Comparison of ENCODE assay signal across 8 mouse cellular contexts in the genomic region with DNA sequence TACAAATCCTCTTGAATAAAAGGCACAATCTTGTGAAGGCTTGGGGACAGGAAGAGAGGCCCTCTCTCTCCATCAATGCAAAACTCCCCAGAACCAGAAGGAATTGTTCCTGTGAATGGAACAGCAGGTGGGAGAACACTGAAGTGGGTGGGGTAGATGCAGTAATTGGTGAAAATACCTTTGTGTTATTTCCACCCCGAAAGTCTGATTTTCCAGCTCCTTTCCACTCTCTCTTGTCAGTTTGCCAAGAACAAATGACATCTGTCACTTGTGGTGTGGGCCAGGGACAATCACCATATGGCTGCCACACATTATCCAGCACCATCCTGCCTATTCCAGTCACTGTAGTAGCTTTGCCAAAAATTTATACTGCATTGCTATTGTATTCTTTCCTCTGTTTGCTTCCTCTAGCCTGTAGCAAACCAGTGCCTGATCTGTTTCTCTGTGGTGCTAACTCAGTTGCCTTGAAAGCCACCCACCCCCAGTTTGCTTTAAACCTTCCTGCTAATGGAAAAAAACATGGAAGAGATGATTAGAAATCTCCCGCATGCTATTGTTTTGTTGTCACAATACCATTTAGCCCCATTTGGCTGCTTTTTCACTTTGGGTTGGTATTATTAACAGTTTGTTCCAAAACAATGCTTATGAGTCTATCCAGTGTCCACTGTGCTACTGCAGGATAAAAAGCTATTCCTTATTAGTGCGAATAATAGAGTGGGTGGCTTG. TPM values are rescaled to one million over a fixed set of nuclear protein-coding genes. Genes with fewer than 3 reads are reported as not detected.
DNase-seq lines count a peak whose midpoint lies in the region; ATAC-seq and TF ChIP-seq lines count a peak whose summit lies in the region.

No protein-coding gene starts in this region.

- H3K36me3 ChIP-seq in forebrain, embryonic 13.5 days (ENCODE audit: poor library complexity, severe bottlenecking) = no peaks in the 10 kb centered on the region
- no peaks in the 10 kb centered on the region for H3K36me3 ChIP-seq in neural tube, embryonic 13.5 days

- intact Hi-C loops in left cerebral cortex, adult 2 months (cut with DNase I) = loop anchor here (5.0 kb wide), 1 partner anchor 887 kb away; the partner anchor contains the start of gene Tenm1
- intact Hi-C loops in left cerebral cortex, postnatal 10 days (cut with DNase I) = no loop called here

- no peak for TF ChIP-seq POLR2A in brain, embryonic 14.5 days (IDR thresholded peaks at IDR 0.05; ENCODE audit: borderline replicate concordance, extremely low read depth, insufficient read depth, insufficient read length, poor library complexity, severe bottlenecking)

- peak overlapping the region; percentile 41 for H3K4me3 ChIP-seq in left cerebral cortex, adult 2 months
- H3K4me3 ChIP-seq in forebrain, embryonic 13.5 days = peak overlapping the region; percentile 15; the same call in 1 of the 2 replicates
- no peak overlapping the region for H3K4me3 ChIP-seq in neural tube, embryonic 13.5 days

- DNase-seq in left cerebral cortex, adult 2 months (ENCODE audit: extremely low spot score in 1 of 2, low spot score in 2 of 2) = peak in 1 of 2 experiments; percentile 11
- no peak for DNase-seq in left cerebral cortex, postnatal 10 days (ENCODE audit: extremely low spot score in 1 of 2, low spot score in 2 of 2)
- peak; percentile 86 for DNase-seq in brain, embryonic 14.5 days (ENCODE audit: low read depth)
- DNase-seq in layer of hippocampus, postnatal 10 days (ENCODE audit: low spot score in 2 of 2) = peak; percentile 26 to 35
- DNase-seq in frontal cortex, postnatal 25 days (ENCODE audit: low spot score in 2 of 2) = no peak
- DNase-seq in thymus, postnatal 25 days = no peak

- H3K4me1 ChIP-seq in forebrain, embryonic 13.5 days = 0 out of 2 replicates have a peak, but pooled peaks cover 4% of the 10 kb centered on the region
- H3K4me1 ChIP-seq in neural tube, embryonic 13.5 days (replicated peaks) = no peaks in the 10 kb centered on the region

- H3K9ac ChIP-seq in forebrain, embryonic 13.5 days = no peak overlapping the region
- no peak overlapping the region for H3K9ac ChIP-seq in neural tube, embryonic 13.5 days

- H3K27ac ChIP-seq in left cerebral cortex, adult 2 months = peak overlapping the region; percentile 40; the same call in 1 of the 2 replicates
- peak overlapping the region; percentile 74; the same call in 1 of the 2 replicates for H3K27ac ChIP-seq in forebrain, embryonic 13.5 days
- no peak overlapping the region for H3K27ac ChIP-seq in neural tube, embryonic 13.5 days (replicated peaks)

- H3K9me3 ChIP-seq in forebrain, embryonic 13.5 days (replicated peaks) = no peaks in the 10 kb centered on the region
- H3K9me3 ChIP-seq in neural tube, embryonic 13.5 days = no peaks in the 10 kb centered on the region

- no peak for TF ChIP-seq CTCF in left cerebral cortex, adult 2 months (IDR thresholded peaks at IDR 0.05)
- TF ChIP-seq CTCF in brain, embryonic 14.5 days (IDR thresholded peaks at IDR 0.05; ENCODE audit: borderline replicate concordance, extremely low read depth, insufficient read depth, insufficient read length) = no peak

- peak overlapping the region; percentile 46 for H3K4me2 ChIP-seq in forebrain, embryonic 13.5 days
- H3K4me2 ChIP-seq in neural tube, embryonic 13.5 days = peak overlapping the region; percentile 33

- 16% methylated on average over 3 of the region's 3 CpGs for WGBS in forebrain, embryonic 13.5 days
- 23% methylated on average over 3 of the region's 3 CpGs for WGBS in neural tube, embryonic 13.5 days

- ATAC-seq in forebrain, embryonic 13.5 days = peak; percentile 93
- peak; percentile 56; the same call in 1 of the 2 replicates for ATAC-seq in neural tube, embryonic 13.5 days (ENCODE audit: low read depth)

- H3K27me3 ChIP-seq in forebrain, embryonic 13.5 days = no peaks in the 10 kb centered on the region
- no peaks in the 10 kb centered on the region for H3K27me3 ChIP-seq in neural tube, embryonic 13.5 days

RNA-seq across cellular contexts. Expression of gene Sh2d1a, which starts 37.9 kb away (rescaled TPM):
- not detected for total RNA-seq in left cerebral cortex, adult 2 months (2021)
- not detected for total RNA-seq in left cerebral cortex, postnatal 10 days (2021)
- 0.04 and 0.15 TPM in 2 replicates for polyA plus RNA-seq in brain, embryonic 14.5 days (2012; rRNA removed)
- polyA plus RNA-seq in forebrain, embryonic 13.5 days (2015; fragmentation: Nextera tagmentation; extraction: Ambion mirVana) = 1.9 and 2.1 TPM in 2 replicates
- not detected for total RNA-seq in layer of hippocampus, postnatal 10 days (2021)
- 2.2 and 2.3 TPM in 2 replicates for polyA plus RNA-seq in neural tube, embryonic 13.5 days (2015; fragmentation: Nextera tagmentation; extraction: Ambion mirVana)

RNA-seq across cellular contexts. Expression of gene Tex13c2, which starts 50.7 kb away (rescaled TPM):
- not detected for total RNA-seq in left cerebral cortex, adult 2 months (2021)
- not detected for total RNA-seq in left cerebral cortex, postnatal 10 days (2021)
- 0.04 TPM in 1 of 2 replicates, not detected in the other for polyA plus RNA-seq in brain, embryonic 14.5 days (2012; rRNA removed)
- polyA plus RNA-seq in forebrain, embryonic 13.5 days (2015; fragmentation: Nextera tagmentation; extraction: Ambion mirVana) = not detected in 2 replicates
- total RNA-seq in layer of hippocampus, postnatal 10 days (2021) = under 1 TPM; 0.25 to 0.36 TPM
- polyA plus RNA-seq in neural tube, embryonic 13.5 days (2015; fragmentation: Nextera tagmentation; extraction: Ambion mirVana) = not detected in 2 replicates

Comparison
In these comparisons a context has a peak if more than half of its experiments do, and no peak if none do; other contexts are left out.
1. DNase-seq: peak in brain, embryonic 14.5 days (single experiment) and layer of hippocampus, postnatal 10 days (2 of 2); none in left cerebral cortex, postnatal 10 days (0 of 2), frontal cortex, postnatal 25 days (0 of 2) and thymus, postnatal 25 days (single experiment).